Mouse (Mus musculus) testis, adult 2 months (tissue): ENCODE measurements around the gene Loxl3.
A peak's percentile ranks its signal among the peaks of the same experiment; 100 is the strongest.

Experiments
- CTCF ChIP-seq: fragments of 200-500 bp; IDR thresholded peaks from 2 replicates; pipeline ENCODE4 v1.5.1; 2012; ENCODE audit warnings: low read depth, mild to moderate bottlenecking, inconsistent platforms, low read length, moderate library complexity; ENCODE audit not compliant: control insufficient read depth, insufficient read depth, insufficient replicate concordance
- POLR2A ChIP-seq: fragments of 200-500 bp; IDR thresholded peaks from 2 replicates; pipeline ENCODE4 v1.6.1; 2012; ENCODE audit warnings: low read depth, mild to moderate bottlenecking, inconsistent platforms, low read length, moderate library complexity; ENCODE audit not compliant: control insufficient read depth

- TF ChIP-seq POLR2A (no peak), CTCF (peak; percentile 87; the same call in 1 of the 2 replicates)
These were observed 37.1 kb upstream of the Loxl3 start for GRCm38 (mm10) chr6:82996740-82997315.
